Mouse (Mus musculus) CH12F3 (cell line): ENCODE data around the gene Stx12.
"Not testable (repeated sequence)": the region's sequence is repeated elsewhere in the genome, so short reads cannot be mapped to it uniquely, and the experiment has no call there.

Experiments
- in situ Hi-C: fragments of 300-500 bp; cut with MboI; formaldehyde crosslinking; loops from 2 replicates; pipeline ENCODE4 v1.14.3; 2020; ENCODE audit warnings: low sequenced_read_pairs

Gene Stx12

DNA sequence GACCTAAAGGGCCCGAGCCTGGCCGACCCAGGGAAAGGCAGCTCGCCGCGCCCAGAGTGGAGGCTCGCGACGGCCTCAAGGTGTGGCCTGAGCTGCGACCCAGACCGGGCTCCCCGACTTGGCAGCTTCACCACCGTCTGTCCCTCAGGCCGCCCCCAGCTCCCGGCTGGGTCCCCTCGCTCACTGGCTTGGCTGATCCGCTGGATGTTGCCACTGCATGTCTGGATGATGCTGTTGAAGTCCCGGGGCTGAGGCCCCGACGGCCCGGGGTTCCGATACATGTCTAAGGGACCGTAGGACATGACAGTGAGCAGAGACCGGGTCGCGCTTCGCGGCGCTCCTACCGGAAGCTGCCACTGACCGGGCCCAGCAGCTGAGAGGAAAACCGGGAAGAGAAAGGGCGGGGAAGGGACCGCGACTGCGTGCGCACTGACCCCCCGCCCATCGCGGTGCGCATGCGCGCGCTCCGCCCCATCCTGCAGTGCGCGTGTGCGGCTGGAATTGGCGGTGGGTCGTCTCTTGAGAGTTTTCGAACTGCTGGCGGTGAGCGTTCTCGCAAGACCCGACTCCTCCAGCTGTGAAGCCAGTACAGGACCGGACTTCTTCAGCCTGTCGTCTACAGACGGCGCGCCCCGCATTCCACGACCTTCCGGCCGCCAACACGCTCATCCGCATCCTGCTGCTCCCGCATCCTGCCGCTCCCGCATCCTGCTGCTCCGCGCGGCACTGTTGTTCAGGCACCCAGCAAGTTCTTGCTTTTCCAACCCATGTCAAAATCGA, at the start of gene Stx12:
TSS of gene Stx12 (minus strand) at position 446 of the 780 bp plus-strand sequence.
- in situ Hi-C loops: no loop called here

DNA sequence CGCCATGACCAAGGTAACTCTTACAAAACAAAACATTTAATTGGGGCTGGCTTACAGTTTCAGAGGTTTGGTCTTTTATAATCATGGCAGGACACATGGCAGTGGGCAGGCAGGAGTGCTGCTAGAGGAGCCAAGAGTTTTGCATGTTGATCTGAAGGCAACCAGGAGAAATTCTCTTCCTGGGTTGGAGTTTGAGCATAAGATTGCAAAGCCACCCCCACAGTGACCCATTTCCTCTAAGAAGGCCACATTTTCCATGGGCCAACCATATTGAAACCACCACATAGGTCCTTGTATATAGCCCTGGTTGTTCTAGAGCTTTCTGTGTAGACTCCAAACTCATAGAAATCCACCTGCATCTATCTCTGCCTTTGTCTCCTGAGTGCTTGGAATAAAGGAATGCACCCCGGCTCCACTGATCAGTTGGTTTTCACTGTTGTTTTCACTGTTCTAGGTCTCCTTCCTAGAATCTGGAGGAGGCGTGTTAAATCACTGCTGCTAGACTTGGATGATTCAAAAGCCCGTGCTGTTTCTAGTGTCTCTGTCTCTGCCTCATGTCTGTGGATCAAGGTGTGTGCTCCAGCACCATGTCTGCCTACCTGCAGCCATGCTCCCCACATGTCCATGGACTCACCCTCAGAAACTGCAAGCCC, 48.6 kb upstream of the Stx12 start:
- in situ Hi-C loops: no loop called here

- in situ Hi-C loops: no loop called here
These were observed 46.5 kb upstream of the Stx12 start for GRCm38 (mm10) chr4:132930784-132931183.

DNA sequence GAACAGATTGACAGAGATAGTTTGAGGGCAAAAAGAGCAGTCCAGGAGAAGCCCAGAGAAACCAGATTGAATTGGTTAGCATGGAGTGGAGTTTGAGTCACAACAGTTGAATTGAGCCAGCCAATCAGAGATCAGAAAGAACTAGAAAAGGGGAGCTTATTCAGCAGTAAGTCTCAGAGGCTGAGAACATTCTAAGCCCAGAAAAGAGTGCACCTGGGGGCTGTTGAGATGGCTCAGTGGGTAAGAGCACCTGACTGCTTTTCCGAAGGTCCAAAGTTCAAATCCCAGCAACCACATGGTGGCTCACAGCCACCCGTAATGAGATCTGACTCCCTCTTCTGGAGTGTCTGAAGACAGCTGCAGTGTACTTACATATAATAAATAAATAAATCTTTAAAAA, 42.2 kb upstream of the Stx12 start:
- in situ Hi-C loops: loop anchor here (10.0 kb wide), 1 partner anchor 152 kb away; no protein-coding TSS in a partner anchor

GRCm38 (mm10) chr4:132922558-132923008, 38.3 kb upstream of the Stx12 start, which contains the start of gene Fam76a:
Gene Fam76a, minus strand, starts transcription at chr4:132922558.
- in situ Hi-C loops: loop anchor here (10.0 kb wide), 1 partner anchor 148 kb away; no protein-coding TSS in a partner anchor

- in situ Hi-C loops: loop anchor here (10.0 kb wide), 1 partner anchor 147 kb away; no protein-coding TSS in a partner anchor
These were observed 37.8 kb upstream of the Stx12 start for GRCm38 (mm10) chr4:132922061-132922530.

DNA sequence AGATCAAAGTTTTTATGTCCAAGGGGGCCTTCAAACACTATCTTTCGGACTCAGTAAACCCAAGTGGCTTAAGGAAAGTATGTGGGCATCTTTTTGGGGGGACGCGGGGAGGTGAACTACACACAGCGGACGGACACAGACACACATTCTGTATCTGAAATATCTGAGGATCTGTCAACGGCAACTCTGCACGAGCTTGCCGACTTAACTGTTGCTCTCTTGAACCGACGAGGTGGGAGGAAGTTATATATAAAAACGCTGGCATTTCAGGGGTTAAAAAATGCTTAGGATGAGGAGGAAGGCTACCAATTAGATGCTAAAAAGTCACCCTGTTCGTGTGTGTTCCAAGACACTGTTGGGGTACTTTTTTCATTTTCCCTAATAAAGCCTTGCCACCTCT, 37.2 kb upstream of the Stx12 start:
- in situ Hi-C loops: loop anchor here (10.0 kb wide), 1 partner anchor 147 kb away; no protein-coding TSS in a partner anchor

DNA sequence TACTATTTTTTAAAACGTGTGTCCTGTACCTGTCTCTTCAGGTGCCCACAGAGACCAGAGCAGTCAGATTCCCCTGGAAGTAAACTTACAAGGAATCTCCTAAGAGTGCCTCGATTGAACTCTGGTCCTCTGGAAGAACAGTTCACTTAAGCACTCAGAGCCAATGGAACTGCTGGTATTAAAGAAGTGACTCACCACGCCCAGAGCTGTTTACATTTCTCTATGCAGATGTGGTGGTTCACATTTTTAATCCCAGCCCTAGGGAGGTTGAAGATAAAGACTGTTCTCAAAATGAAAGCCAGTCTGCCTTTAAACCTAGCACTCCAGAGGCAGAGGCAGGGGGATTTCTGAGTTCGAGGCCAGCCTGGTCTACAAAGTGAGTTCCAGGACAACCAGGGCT, 35.9 kb upstream of the Stx12 start:
- in situ Hi-C loops: loop anchor here (10.0 kb wide), 1 partner anchor 145 kb away; no protein-coding TSS in a partner anchor

GRCm38 (mm10) chr4:132918493-132918892, 34.2 kb upstream of the Stx12 start:
- in situ Hi-C loops: not testable (repeated sequence)

DNA sequence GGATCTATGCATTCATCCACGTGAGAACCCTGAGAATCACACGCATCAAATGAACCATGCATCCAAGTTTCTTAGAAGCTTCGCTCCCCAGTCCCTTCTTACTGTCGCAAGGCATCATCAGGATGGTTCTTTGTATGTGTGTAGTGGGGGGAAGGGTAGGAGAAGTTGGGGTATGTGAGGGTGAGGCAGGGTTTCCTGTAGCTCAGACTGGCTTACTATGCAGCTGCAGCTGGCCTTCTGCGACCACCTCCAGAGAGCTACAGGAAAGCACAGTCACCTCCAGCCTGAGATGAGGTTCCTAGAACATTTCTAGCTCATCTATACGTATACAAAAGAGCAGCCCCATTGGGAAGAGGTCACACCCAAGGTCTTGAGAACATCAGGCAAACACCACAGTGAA, 27.8 kb upstream of the Stx12 start:
- in situ Hi-C loops: no loop called here

DNA sequence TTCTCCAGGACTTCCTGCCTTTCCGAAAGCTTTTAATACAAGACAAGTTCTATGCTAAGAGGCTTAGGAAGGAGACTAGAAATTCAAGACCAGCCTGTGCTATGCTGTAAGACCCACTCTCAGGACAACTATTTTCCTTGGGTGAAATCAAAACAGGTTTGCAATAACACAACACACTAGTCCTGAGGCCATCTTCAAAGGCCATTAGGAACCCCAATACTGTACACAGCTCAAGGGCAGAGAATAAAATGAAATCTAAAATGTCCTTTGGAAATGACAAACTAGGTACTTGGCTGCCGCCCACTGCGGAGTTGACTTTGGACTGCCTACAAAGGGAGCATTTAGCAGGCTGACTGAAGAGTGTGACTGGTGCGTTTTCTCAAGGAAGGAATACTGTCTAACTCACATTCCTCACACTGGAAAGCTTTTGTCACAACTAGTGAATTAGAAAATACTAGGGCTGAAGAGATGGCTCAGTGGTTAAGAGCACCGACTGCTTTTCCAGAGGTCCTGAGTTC, 21.6 kb upstream of the Stx12 start:
- in situ Hi-C loops: no loop called here

DNA sequence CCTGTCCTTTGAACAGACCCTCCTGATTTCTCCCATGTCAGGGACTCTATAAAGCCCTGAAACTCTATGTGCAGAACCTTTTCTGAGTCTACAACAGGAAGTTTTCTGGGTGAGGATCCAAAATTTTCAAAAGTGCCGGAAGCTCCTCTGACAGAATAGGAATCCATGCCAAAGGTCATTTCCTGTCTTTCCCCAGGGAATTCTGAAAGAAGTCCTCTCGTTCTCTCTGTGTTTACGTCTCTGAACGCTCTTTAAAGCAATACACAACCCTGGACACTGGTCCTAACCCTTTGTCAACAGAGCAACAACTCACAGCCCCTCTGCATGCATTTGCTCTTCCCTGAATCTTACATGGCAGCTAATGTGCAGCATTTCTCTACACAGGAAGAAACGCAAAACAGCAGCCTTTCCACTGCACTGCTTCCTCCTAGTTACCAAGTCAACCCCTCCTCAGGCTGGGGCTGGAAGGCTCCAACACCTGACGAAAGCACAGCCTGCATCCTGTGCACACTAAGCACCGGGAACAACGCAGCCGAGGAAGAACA, 20.5 kb upstream of the Stx12 start:
- in situ Hi-C loops: no loop called here

- in situ Hi-C loops: no loop called here
These were observed 19.8 kb upstream of the Stx12 start for GRCm38 (mm10) chr4:132904071-132904470.

GRCm38 (mm10) chr4:132898197-132898596, 13.9 kb upstream of the Stx12 start:
- in situ Hi-C loops: no loop called here

GRCm38 (mm10) chr4:132894402-132894801, 10.1 kb upstream of the Stx12 start:
- in situ Hi-C loops: no loop called here

- in situ Hi-C loops: no loop called here
These were observed 600 bp upstream of the Stx12 start for GRCm38 (mm10) chr4:132884844-132885374.

GRCm38 (mm10) chr4:132883561-132884063, 697 bp downstream of the Stx12 start:
- in situ Hi-C loops: no loop called here

- in situ Hi-C loops: no loop called here
These were observed 9.8 kb downstream of the Stx12 start for GRCm38 (mm10) chr4:132874363-132875097.

DNA sequence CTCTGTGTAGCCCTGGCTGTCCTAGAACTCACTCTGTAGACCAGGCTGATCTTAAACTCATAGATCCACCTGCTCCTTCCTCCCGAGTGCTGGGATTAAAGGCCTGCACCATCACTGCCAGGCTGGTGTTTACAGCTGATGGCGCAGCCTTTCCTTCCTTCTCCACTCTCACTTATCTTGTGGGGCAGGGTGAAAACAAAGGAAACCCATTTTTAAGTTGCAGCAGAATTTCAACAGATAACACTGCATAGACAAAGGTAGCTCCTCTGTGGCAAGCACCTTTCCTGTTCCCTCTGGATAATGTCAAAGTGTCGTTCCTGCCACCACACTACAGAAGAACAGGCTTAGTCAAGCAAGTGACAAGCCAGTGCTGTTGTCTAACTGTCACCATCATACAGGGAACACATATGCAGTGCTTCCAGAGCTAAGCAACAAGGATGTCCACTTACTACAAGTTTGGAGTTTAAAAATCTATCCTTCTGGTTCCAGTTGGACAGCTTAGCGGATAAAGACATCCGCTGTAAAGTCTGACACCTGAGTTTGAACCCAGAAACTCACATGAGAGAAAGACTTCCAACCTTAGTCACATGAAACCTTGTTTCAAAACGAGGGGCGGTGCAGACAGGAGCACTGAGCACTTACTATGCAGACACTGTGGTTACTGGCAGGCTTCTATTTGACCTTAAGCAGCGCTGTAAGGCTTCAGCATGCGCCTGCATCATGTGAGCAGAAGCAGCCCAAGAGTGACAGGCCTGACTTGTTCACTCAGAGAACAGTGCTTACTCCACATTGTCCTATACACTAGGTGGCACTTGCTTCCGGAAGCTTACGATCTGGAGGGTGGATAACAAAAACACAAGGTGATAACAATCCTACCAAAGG, 10.6 kb downstream of the Stx12 start:
- in situ Hi-C loops: no loop called here
